Mouse (Mus musculus): ENCODE results near the gene BC049715. TPM values are rescaled to one million over a fixed set of nuclear protein-coding genes. Genes with fewer than 3 reads are reported as not detected.
"Not testable (repeated sequence)": the region's sequence is repeated elsewhere in the genome, so short reads cannot be mapped to it uniquely, and the experiment has no call there.

BC049715 gene
- polyA plus RNA-seq, 1 experiment from 2014 or later, result 1.9 TPM

DNA sequence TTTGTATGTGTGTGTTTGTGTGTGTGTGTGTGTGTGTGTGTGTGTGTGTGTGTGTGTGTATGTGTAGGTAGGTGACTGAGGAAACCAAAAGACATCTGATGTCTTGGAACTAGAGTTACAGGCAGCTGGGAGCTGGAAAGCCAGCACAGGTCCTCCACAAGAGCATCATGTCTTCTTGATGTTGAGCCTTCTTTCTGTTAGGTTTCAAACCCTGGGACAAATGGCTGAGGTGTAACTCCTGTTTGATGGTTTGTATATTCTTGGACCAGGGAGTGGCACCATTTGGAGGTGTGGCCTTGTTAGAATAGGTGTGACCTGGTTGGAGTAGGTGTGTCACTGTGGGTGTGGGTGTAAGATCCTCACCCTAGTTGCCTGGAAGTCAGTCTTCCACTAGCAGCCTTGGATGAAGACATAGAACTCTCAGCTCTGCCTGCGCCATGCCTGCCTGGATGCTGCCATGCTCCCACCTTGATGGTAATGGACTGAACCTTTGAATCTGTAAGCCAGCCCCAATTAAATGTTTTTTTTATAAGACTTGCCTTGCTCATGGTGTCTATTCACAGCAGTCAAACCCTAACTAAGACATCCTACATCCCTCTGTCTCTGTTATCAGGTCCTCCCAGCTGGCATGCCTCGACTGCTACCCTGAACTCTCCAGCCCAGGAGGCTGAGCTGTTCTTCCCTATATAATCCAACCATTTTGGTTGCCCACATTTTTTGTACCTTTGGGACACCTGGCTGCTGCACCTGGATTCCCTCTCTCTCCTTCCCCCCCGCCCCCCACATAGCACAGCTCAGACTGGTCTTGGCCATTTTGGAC lies 29.3 kb upstream of the BC049715 start:
- not testable (repeated sequence) for H3K9ac ChIP-seq (replicated peaks; ENCODE audit: low read length); H3K4me2 ChIP-seq (replicated peaks; ENCODE audit: low read depth, low read length); H3K27ac ChIP-seq (ENCODE audit: low read length); H3K9me3 ChIP-seq (ENCODE audit: low read length); ATAC-seq (ENCODE audit: low FRiP score, low TSS enrichment); H3K27me3 ChIP-seq (ENCODE audit: insufficient read depth, low read length); H3K36me3 ChIP-seq (ENCODE audit: insufficient read depth, low read length); H3K4me3 ChIP-seq (ENCODE audit: low read length)
- WGBS, result 87% methylated on average over 3 of the region's 3 CpGs
- peaks cover 14% of the 10 kb centered on the region for H3K4me1 ChIP-seq (ENCODE audit: insufficient read depth, low read length)

DNA sequence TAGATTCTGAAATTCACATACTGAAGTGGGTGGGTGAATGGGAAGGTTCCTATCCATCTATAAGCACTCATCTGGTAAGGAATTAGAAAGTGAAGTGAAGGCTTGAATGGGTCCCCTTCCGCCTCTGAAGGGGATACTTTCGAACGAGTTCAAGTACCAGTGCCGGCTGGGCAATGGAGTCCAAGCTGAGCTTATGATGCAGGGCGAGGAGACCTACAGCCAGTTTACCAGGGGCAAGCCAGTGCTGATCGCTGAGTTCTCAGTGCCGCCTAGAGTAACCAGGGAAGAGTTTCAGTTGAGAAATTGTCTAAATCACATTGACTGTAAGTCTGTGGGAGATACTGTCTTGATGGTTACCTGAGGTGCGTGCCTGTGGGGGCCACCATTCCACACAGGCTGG lies 26.7 kb upstream of the BC049715 start:
- ATAC-seq (ENCODE audit: low FRiP score, low TSS enrichment), result no peak
- Histone ChIP-seq H3K27ac (ENCODE audit: low read length) (no peak overlapping the region), H3K4me3 (ENCODE audit: low read length) (no peak overlapping the region), H3K27me3 (ENCODE audit: insufficient read depth, low read length) (no peaks in the 10 kb centered on the region), H3K4me1 (ENCODE audit: insufficient read depth, low read length) (peaks cover 13% of the 10 kb centered on the region), H3K36me3 (ENCODE audit: insufficient read depth, low read length) (no peaks in the 10 kb centered on the region), H3K9me3 (ENCODE audit: low read length) (no peaks in the 10 kb centered on the region), H3K9ac (replicated peaks; ENCODE audit: low read length) (no peak overlapping the region), H3K4me2 (replicated peaks; ENCODE audit: low read depth, low read length) (no peak overlapping the region)
- WGBS, result 89% methylated on average over 8 of the region's 8 CpGs

DNA sequence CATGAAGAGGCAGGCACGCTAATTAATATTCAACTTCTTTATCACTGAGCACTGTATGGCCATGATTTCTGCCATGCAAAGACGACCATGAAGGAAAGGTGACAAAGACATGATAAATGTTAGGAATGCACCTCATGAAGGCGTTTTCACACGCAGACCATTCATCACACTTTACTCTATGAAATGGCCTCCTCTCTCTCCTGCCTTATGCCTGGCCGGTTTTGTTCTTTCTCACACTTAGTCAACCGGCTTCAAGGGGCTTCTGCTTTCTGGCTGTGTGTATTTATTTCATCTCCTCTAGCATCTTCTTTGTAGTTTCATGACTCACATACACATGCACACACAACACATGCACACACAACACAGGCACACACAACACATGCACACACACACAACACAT lies 26.2 kb upstream of the BC049715 start:
- H3K27ac ChIP-seq (ENCODE audit: low read length), result no peak overlapping the region
- no peaks in the 10 kb centered on the region for H3K27me3 ChIP-seq (ENCODE audit: insufficient read depth, low read length)
- no peaks in the 10 kb centered on the region for H3K9me3 ChIP-seq (ENCODE audit: low read length)
- H3K9ac ChIP-seq (replicated peaks; ENCODE audit: low read length), result no peak overlapping the region
- no peak for ATAC-seq (ENCODE audit: low FRiP score, low TSS enrichment)
- H3K4me1 ChIP-seq (ENCODE audit: insufficient read depth, low read length), result peaks cover 13% of the 10 kb centered on the region
- no peak overlapping the region for H3K4me3 ChIP-seq (ENCODE audit: low read length)
- 76% methylated on average over 6 of the region's 6 CpGs for WGBS
- H3K4me2 ChIP-seq (replicated peaks; ENCODE audit: low read depth, low read length), result no peak overlapping the region
- no peaks in the 10 kb centered on the region for H3K36me3 ChIP-seq (ENCODE audit: insufficient read depth, low read length)

DNA sequence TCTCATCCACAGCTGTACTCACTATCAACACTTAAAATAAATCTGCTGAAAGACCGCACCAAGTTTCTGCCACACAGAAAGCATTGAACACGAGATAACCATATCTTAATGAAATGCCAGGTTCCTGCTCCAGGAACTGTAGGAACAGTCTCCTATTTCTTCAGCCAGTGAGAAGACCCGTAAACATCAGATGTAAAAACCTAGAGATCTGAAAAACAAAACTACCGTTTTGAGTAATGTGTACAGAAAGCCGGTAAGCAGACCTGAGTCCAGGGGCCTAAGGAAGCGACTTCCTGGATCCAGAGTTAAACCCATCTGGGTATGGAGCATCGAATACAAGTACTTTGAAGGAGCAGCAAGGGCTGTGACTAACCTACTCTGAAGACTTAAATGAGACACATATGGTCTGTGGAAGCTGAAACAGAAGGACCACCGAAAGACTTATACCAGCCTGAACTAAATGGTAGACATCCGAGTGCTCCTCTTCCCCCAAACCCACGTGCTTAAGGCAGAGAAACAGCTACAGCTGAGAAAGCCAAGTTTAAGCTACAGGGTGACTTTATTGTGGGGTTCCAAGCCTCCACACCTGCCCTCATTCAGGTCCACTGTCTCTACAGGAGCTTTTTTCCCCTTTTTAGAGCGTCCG lies 24.2 kb upstream of the BC049715 start:
- H3K4me3 ChIP-seq (ENCODE audit: low read length), result peak overlapping the region; percentile 81
- 19% methylated on average over 12 of the region's 12 CpGs for WGBS
- peak overlapping the region; percentile 90 for H3K4me2 ChIP-seq (replicated peaks; ENCODE audit: low read depth, low read length)
- peaks cover 13% of the 10 kb centered on the region for H3K4me1 ChIP-seq (ENCODE audit: insufficient read depth, low read length)
- no peaks in the 10 kb centered on the region for H3K27me3 ChIP-seq (ENCODE audit: insufficient read depth, low read length)
- H3K27ac ChIP-seq (ENCODE audit: low read length), result peak overlapping the region; percentile 100
- H3K9ac ChIP-seq (replicated peaks; ENCODE audit: low read length), result peak overlapping the region; percentile 98
- H3K36me3 ChIP-seq (ENCODE audit: insufficient read depth, low read length), result no peaks in the 10 kb centered on the region
- no peaks in the 10 kb centered on the region for H3K9me3 ChIP-seq (ENCODE audit: low read length)
- ATAC-seq (ENCODE audit: low FRiP score, low TSS enrichment), result peak; percentile 0; the same call in 1 of the 2 replicates

DNA sequence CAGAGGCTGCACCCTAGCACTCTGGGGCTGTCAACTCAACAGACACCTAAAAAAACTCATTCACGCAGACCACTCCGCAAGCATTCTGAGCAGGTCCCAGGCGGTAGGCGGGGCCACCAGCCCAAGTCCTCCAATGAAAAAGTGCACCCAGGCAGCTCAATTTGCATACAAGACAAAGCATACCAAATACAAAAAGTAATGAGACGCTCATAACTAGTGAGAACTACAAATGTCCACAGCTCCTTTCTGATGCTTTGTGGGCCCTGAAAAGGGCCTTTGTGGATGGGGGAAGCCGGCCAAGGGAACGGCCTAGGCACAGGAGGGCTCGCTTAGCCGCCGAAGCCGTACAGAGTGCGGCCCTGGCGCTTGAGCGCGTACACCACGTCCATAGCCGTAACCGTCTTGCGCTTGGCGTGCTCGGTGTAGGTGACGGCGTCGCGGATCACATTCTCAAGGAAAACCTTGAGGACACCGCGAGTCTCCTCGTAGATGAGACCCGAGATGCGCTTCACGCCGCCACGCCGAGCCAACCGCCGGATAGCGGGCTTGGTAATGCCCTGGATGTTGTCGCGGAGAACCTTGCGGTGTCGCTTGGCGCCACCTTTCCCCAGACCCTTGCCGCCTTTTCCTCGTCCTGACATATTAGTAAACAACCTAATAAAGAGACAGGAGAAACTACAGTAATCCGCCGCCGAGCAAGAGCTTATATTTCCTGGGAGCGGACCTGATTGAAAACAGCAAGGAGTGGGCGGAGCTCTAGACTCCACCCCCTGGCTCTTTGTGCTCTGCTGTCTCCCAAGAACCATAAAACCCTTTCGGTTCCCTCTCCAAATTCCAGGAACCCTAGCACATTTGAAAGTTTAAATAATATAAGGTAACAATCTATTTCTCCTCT lies 23.4 kb upstream of the BC049715 start, which contains the start of gene Hist4h4:
Gene Hist4h4 (minus strand): TSS at position 677 of the 895 bp plus-strand sequence.
- peak within 1 kb of the TSS; percentile 100 for H3K27ac ChIP-seq (ENCODE audit: low read length)

DNA sequence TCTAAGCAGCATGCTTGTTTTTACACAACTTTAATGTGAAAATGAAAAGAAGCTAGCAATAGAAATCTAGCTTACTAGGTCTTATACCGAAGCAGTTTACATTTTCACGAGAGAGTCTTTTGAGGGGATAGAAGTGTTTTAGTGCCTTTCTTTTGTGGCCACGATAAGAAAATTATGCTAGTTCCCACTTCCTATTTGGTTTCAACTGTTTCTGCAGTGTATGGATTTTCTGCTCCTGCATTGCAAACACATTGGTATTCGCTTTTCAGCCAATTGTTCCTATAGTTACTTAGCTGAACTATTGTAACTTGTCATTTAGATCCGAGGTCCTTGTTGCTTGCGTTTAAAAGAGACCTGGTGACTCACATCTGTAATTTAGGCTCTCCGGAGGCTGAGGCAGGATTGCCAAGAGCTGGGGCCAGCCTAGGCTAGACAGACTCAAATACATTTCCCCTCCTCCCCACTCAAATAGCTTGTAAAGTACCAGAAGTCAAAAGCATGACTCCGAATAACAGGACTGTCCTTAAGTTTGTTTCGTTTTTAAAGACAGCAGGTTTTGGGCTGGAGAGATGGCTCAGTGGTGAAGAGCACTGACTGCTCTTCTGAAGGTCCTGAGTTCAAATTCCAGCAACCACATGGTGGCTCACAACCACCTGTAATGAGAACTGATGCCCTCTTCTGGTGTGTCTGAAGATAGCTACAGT lies 22.6 kb upstream of the BC049715 start:
- H3K4me2 ChIP-seq (replicated peaks; ENCODE audit: low read depth, low read length), result peak overlapping the region; percentile 90
- H3K4me1 ChIP-seq (ENCODE audit: insufficient read depth, low read length), result peaks cover 24% of the 10 kb centered on the region
- H3K27ac ChIP-seq (ENCODE audit: low read length), result peak overlapping the region; percentile 100
- 30% methylated on average over 9 of the region's 9 CpGs for WGBS
- no peaks in the 10 kb centered on the region for H3K9me3 ChIP-seq (ENCODE audit: low read length)
- peak overlapping the region; percentile 81 for H3K4me3 ChIP-seq (ENCODE audit: low read length)
- H3K9ac ChIP-seq (replicated peaks; ENCODE audit: low read length), result peak overlapping the region; percentile 98
- no peak for ATAC-seq (ENCODE audit: low FRiP score, low TSS enrichment)
- H3K36me3 ChIP-seq (ENCODE audit: insufficient read depth, low read length), result no peaks in the 10 kb centered on the region
- H3K27me3 ChIP-seq (ENCODE audit: insufficient read depth, low read length), result no peaks in the 10 kb centered on the region

More for the DNA sequence above, 23.4 kb upstream of the BC049715 start, which contains the start of gene Hist4h4:
- Histone ChIP-seq H3K27me3 (ENCODE audit: insufficient read depth, low read length) (no peaks in the 10 kb centered on the region), H3K4me2 (replicated peaks; ENCODE audit: low read depth, low read length) (peak within 1 kb of the TSS; percentile 90), H3K36me3 (ENCODE audit: insufficient read depth, low read length) (no peaks in the 10 kb centered on the region), H3K4me1 (ENCODE audit: insufficient read depth, low read length) (peaks cover 16% of the 10 kb centered on the region), H3K9me3 (ENCODE audit: low read length) (no peaks in the 10 kb centered on the region), H3K9ac (replicated peaks; ENCODE audit: low read length) (peak within 1 kb of the TSS; percentile 98), H3K4me3 (ENCODE audit: low read length) (peak within 1 kb of the TSS; percentile 81)
- WGBS, result under 1% methylated on average over 50 of the region's 50 CpGs
- peak; percentile 75 for ATAC-seq (ENCODE audit: low FRiP score, low TSS enrichment)

DNA sequence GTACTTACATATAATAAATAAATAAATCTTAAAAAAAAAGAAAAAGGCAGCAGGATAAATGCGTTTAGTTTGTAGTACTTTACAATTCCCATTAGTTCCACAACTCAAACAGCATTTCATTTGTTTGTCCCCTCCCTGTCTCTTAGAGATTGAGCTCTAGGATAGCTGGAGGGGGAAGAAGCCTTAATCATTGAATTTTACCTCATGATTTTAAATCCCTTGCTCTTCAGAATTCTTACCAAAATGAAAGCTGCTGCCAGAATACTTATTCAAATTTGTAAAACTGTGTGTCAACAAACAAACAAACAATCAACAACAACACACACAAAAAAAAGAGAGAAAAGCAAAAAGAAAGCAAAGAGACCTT lies 22.0 kb upstream of the BC049715 start:
- ATAC-seq (ENCODE audit: low FRiP score, low TSS enrichment), result no peak
- Histone ChIP-seq H3K27me3 (ENCODE audit: insufficient read depth, low read length) (no peaks in the 10 kb centered on the region), H3K4me2 (replicated peaks; ENCODE audit: low read depth, low read length) (peak overlapping the region; percentile 90; the same call in 1 of the 2 replicates), H3K9ac (replicated peaks; ENCODE audit: low read length) (no peak overlapping the region), H3K4me3 (ENCODE audit: low read length) (no peak overlapping the region), H3K4me1 (ENCODE audit: insufficient read depth, low read length) (peaks cover 24% of the 10 kb centered on the region), H3K36me3 (ENCODE audit: insufficient read depth, low read length) (no peaks in the 10 kb centered on the region), H3K9me3 (ENCODE audit: low read length) (no peaks in the 10 kb centered on the region), H3K27ac (ENCODE audit: low read length) (no peak overlapping the region)
- WGBS, result 91% methylated on average over 1 of the region's 1 CpGs

DNA sequence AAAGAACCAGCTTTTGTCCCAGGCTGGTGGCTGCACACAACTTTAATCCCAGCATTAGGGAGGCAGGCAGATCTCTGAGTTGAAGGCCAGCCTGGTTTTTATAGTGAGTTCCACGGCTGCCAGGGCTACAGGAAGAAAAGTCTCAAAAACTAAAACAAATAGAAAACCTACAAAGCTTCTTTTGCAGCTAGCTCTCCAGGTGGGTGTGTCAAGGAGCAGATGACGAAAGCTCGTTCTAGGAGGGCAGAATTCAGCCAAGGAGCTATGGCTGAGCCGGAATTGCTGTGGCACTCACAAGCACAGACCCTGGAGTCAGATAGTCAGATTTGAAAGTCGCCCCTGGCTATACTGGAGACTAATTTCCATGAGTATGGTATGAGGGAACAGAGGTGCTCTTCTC lies 20.6 kb upstream of the BC049715 start:
- Histone ChIP-seq H3K4me1 (ENCODE audit: insufficient read depth, low read length) (peaks cover 24% of the 10 kb centered on the region), H3K36me3 (ENCODE audit: insufficient read depth, low read length) (0 out of 2 replicates have a peak, but pooled peaks cover 1% of the 10 kb centered on the region), H3K27ac (ENCODE audit: low read length) (peak overlapping the region; percentile 36; the same call in 1 of the 2 replicates), H3K9ac (replicated peaks; ENCODE audit: low read length) (peak overlapping the region; percentile 48; the same call in 1 of the 2 replicates), H3K27me3 (ENCODE audit: insufficient read depth, low read length) (no peaks in the 10 kb centered on the region), H3K4me2 (replicated peaks; ENCODE audit: low read depth, low read length) (no peak overlapping the region; the same call in 1 of the 2 replicates), H3K9me3 (ENCODE audit: low read length) (no peaks in the 10 kb centered on the region), H3K4me3 (ENCODE audit: low read length) (no peak overlapping the region)
- whole genome bisulfite sequencing, result 77% methylated on average over 5 of the region's 5 CpGs
- no peak for ATAC-seq (ENCODE audit: low FRiP score, low TSS enrichment)
